Mouse (Mus musculus): ENCODE measurements around the gene Htr7. TPM values are rescaled to one million over a fixed set of nuclear protein-coding genes. Genes with fewer than 3 reads are reported as not detected.

Htr7 gene
- total RNA-seq, 2 experiments from 2014 or later: not detected

DNA sequence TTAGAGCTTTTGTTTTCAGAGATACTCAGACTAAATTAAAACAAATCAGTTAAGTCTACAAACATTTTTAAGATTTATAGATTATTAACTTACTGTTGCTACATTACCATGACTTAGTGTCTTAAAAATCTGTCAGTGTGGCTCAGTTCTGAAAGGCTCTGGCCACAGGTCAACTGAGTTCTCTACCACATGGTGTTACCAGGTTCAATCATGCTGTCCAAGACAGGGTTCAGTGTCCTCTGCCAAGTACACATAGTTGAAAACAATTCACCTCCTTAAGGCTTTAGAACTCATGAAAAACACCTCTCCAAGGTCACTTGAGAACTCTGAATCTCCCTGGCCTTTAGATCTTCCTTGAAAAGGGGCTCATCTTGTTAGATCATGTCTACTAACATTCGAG lies 69.8 kb downstream of the Htr7 start:
- ATAC-seq (replicated peaks; ENCODE audit: low FRiP score, poor library complexity, severe bottlenecking): no peak

DNA sequence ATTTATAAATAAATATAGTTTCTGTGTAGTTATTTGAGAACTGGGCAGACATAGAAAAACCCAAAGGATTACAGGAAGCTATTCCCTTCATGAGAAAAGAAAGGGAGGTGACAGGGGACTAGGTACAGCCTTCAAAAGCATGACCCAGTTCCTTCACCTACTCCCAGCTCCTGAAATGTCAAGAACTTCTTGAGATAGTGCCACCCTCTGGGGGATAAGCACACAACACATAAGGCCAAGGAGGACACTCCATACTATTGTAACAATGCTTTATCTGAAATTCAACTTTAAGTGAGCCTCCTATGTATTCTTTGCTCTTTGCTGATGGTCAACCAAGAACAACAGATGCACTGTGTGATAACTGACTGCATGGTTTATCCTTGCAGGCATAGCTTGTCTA lies 82.6 kb downstream of the Htr7 start:
- no peak for ATAC-seq (replicated peaks; ENCODE audit: low FRiP score, poor library complexity, severe bottlenecking)

DNA sequence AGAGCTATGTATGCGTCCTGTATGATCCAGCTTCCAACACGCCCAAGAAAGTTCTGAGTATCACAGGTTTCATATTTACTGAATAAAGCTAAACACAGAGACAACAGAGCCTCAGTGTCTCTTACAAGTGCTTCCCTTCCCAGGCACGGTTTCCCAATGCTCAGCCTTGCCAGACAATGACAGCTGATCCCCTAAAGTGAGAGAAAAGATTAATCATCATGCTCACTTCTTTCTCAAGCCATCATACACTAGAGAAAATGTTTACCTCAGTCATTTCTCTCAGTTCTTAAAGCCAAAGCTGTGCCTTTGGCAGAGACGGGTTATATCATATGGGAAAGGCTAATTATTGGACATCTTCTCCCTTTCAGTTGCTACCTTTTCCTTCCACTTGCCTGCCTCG lies 99.7 kb downstream of the Htr7 start:
- ATAC-seq (replicated peaks; ENCODE audit: low FRiP score, poor library complexity, severe bottlenecking): no peak

DNA sequence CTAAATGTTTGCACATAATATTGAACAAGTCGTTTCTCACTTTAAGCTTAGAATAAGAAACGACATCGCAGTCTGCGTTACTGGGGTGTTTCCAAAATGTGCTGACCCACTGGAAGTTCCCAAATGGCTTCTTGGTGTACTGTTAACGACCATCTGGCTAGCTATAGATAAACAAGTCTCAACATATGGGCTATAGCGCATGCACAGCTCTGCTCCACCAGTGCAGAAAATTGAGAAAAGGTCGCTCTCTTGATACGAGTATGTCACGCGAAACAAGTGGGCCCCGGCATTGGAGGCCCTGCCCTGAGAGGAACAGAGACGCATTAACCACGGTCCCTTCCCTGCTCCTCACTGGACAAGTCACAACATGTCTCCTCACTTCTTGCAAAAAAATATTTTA lies 101.6 kb downstream of the Htr7 start:
- ATAC-seq (replicated peaks; ENCODE audit: low FRiP score, poor library complexity, severe bottlenecking): no peak

DNA sequence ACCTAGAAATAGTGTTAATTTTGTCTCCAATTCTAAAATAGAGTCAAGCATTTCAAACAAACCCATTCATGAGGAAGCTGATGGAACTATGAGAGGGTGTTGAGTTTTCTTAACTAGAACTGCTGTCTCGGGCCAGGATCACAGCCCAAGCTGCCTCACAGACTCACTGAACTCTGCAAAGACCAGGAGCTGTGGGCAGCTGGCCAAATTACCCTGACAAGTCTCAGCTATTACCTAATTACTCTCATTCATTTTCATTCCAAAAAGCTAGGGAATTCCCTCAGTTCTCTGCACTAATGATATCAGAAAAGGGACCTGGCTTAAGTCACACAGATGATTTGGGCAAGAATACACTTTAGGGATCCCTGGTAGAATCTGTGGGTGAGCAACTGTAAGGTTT lies 107.4 kb downstream of the Htr7 start:
- no peak for ATAC-seq (replicated peaks; ENCODE audit: low FRiP score, poor library complexity, severe bottlenecking)

DNA sequence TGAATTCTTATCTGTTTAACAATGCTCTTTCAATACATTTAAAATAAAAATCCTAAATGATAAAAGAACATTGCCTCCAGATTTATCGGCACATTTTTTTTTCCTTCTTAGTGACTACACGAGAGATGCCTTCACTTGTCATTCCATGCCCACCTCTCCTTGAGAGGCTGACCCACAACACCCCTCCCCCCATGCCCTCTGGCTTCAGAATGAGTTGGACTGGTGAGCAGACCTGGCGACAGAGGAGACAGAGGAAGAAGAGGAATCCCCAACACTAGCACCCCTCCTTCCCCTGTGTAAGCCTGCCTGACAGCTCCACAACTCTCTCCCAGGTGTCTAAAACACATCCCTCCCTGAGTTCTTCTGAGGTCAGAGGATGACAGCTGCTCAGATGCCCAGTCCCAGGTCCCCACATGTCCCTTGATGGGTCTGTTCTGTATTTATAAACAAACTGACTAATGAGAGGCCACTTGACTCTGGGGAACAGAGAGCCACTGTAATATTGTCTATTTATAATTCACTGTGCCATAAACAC lies 132.3 kb downstream of the Htr7 start:
- no peak for ATAC-seq (replicated peaks; ENCODE audit: low FRiP score, poor library complexity, severe bottlenecking)

DNA sequence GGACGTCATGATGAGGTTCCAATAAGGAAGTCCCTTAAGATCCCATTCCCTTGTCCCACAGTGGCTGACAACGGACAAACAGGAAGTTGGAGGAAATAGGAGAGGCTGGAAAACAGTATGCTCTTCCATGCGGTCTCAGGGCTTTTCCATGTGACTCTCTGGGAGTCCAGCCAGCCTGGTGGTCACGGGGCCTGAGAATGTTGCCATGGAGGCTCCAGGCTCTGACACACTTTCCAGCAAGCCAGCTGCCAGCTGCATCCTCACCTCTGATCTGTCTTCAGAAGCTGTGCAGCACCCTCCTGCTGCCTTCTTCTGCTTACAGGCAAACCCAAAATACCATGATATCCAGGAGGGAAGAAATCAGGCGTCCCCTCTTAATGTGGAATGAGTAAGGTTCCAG lies 132.9 kb downstream of the Htr7 start:
- ATAC-seq (replicated peaks; ENCODE audit: low FRiP score, poor library complexity, severe bottlenecking): no peak

Other genes starting within 250 kb of the Htr7 start
- 13.6 and 31.3 TPM in 2 replicates for gene Rpp30, start 26.2 kb upstream of the Htr7 start, total RNA-seq (2015; ENCODE audit: low replicate concordance)
- gene Rpp30, start 26.2 kb upstream of the Htr7 start, total RNA-seq (2017; ENCODE audit: low replicate concordance): 9.8 and 15.5 TPM in 2 replicates
- not detected in 2 replicates for gene Ankrd1, start 62.6 kb upstream of the Htr7 start, total RNA-seq (2015; ENCODE audit: low replicate concordance)
- not detected in 2 replicates for gene Ankrd1, start 62.6 kb upstream of the Htr7 start, total RNA-seq (2017; ENCODE audit: low replicate concordance)